Mouse (Mus musculus): ENCODE results near the gene Ranbp3l. TPM values are rescaled to one million over a fixed set of nuclear protein-coding genes. Genes with fewer than 3 reads are reported as not detected.

The Ranbp3l gene
- polyA plus RNA-seq, 1 experiment from 2014 or later = 0.28 TPM

DNA sequence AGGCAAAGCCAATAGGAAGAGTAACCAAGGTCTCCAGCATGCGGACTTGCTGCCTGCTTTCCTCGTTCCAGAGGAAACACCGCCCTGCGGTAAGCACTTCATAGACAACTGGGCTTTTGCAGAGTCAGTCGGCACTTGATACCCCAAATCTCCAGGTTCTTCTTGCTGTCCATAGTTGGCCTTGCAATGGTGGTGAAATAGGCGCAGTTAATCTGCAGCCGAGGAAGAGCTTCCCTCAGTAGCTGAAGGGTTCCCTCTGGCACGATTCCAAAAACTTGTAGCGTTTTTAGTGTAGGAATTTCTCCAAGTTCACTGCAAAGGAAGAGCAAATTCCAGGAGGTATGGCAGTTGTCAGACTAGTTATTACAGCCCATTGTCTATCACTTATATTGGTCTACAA, 145.8 kb downstream of the Ranbp3l start:
- Histone ChIP-seq H3K4me3 (no peak overlapping the region), H3K36me3 (peaks cover 78% of the 10 kb centered on the region), H3K27me3 (ENCODE audit: insufficient read depth, poor library complexity, severe bottlenecking) (no peaks in the 10 kb centered on the region), H3K9me3 (no peaks in the 10 kb centered on the region), H3K27ac (no peak overlapping the region), H3K4me1 (no peaks in the 10 kb centered on the region)
- DNase-seq (ENCODE audit: low spot score) = no peak
- 78% methylated on average over 9 of the region's 9 CpGs for WGBS

- no peak overlapping the region for H3K4me3 ChIP-seq
- H3K27ac ChIP-seq = no peak overlapping the region
- H3K36me3 ChIP-seq = peaks cover 83% of the 10 kb centered on the region
- 80% methylated on average over 4 of the region's 4 CpGs for whole genome bisulfite sequencing
- no peaks in the 10 kb centered on the region for H3K9me3 ChIP-seq
- no peaks in the 10 kb centered on the region for H3K4me1 ChIP-seq
- H3K27me3 ChIP-seq (ENCODE audit: insufficient read depth, poor library complexity, severe bottlenecking) = no peaks in the 10 kb centered on the region
- DNase-seq (ENCODE audit: low spot score) = no peak
These were observed 146.4 kb downstream of the Ranbp3l start for GRCm38 (mm10) chr15:9114131-9114530.

DNA sequence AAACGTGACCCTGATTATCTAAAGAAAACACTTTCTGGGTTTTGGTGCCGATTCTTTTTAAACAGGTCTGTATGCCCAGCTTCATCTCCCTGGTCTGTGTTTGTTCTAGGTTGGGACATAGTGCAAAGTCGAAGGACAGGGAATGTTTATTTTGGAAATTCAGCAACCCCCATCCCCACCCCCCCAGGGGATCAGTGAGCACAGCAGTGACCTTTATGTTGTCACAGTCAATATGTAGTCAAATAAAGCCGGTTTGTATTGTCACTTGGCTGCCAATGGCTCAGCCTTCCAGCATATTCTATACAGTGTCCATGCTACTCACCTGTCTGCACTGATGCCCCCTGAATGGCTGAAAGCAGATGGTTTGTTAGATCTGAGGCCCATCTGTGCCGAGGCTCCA, 146.8 kb downstream of the Ranbp3l start:
- Histone ChIP-seq H3K27ac (no peak overlapping the region), H3K27me3 (ENCODE audit: insufficient read depth, poor library complexity, severe bottlenecking) (no peaks in the 10 kb centered on the region), H3K9me3 (no peaks in the 10 kb centered on the region), H3K36me3 (peaks cover 88% of the 10 kb centered on the region), H3K4me1 (no peaks in the 10 kb centered on the region), H3K4me3 (no peak overlapping the region)
- whole genome bisulfite sequencing = 69% methylated on average over 5 of the region's 5 CpGs
- DNase-seq (ENCODE audit: low spot score) = no peak

Other genes starting within 250 kb of the Ranbp3l start
- 54.9 and 61.9 TPM in 2 replicates for gene Nadk2, start 103.3 kb downstream of the Ranbp3l start, polyA plus RNA-seq (2016; fragmentation: Nextera tagmentation; extraction: Ambion mirVana)
- gene Lmbrd2, start 172.6 kb downstream of the Ranbp3l start, polyA plus RNA-seq (2016; fragmentation: Nextera tagmentation; extraction: Ambion mirVana) = 2.1 and 2.2 TPM in 2 replicates
- gene Skp2, start 187.5 kb downstream of the Ranbp3l start, polyA plus RNA-seq (2016; fragmentation: Nextera tagmentation; extraction: Ambion mirVana) = 58.1 and 76.3 TPM in 2 replicates